Mouse (Mus musculus) C2C12 (cell line): ENCODE results near the gene Cib4. TPM values are rescaled to one million over a fixed set of nuclear protein-coding genes. Genes with fewer than 3 reads are reported as not detected.

Source experiments
- H3K27me3 ChIP-seq: one replicate; pipeline ENCODE4 v1.6.1; 2011; ENCODE audit not compliant: control insufficient read depth, insufficient read depth, insufficient read length
- H3K36me3 ChIP-seq: one replicate; pipeline ENCODE4 v1.6.1; 2011; ENCODE audit not compliant: control insufficient read depth, insufficient read depth
- H3K4me3 ChIP-seq: one replicate; pipeline ENCODE4 v1.5.1; 2011; ENCODE audit warnings: mild to moderate bottlenecking, control low read depth; ENCODE audit not compliant: poor library complexity, insufficient read depth, severe bottlenecking
- H3K79me2 ChIP-seq: one replicate; pipeline ENCODE4 v1.6.1; 2011; ENCODE audit not compliant: control insufficient read depth, insufficient read depth
- H3K79me3 ChIP-seq: one replicate; pipeline ENCODE4 v1.6.1; 2011; ENCODE audit warnings: low read depth, control low read depth
- H3ac ChIP-seq: one replicate; pipeline ENCODE3; 2011; ENCODE audit warnings: low read depth; ENCODE audit not compliant: control insufficient read depth, insufficient read length
- CEBPB ChIP-seq: IDR thresholded peaks from one replicate; pipeline ENCODE4 v1.6.1; 2011; ENCODE audit warnings: low read depth, mild to moderate bottlenecking, control low read depth, moderate library complexity
- CTCF ChIP-seq: IDR thresholded peaks from one replicate; pipeline ENCODE4 v1.5.1; 2011; ENCODE audit not compliant: control insufficient read depth, insufficient read depth, insufficient read length
- FOSL1 ChIP-seq: IDR thresholded peaks from one replicate; pipeline ENCODE4 v1.8.0; 2011; ENCODE audit warnings: mild to moderate bottlenecking, low read length; ENCODE audit not compliant: poor library complexity, insufficient read depth, severe bottlenecking
- MAX ChIP-seq: IDR thresholded peaks from one replicate; pipeline ENCODE4 v1.6.1; 2011; ENCODE audit warnings: mild to moderate bottlenecking, control low read depth
- MYOD1 ChIP-seq: IDR thresholded peaks from one replicate; pipeline ENCODE4 v1.6.1; 2011; ENCODE audit warnings: low read depth; ENCODE audit not compliant: control insufficient read depth, insufficient read length
- MYOG ChIP-seq: IDR thresholded peaks from one replicate; pipeline ENCODE4 v1.6.1; 2011; ENCODE audit not compliant: control insufficient read depth, insufficient read length; ENCODE audit errors: extremely low read depth
- USF1 ChIP-seq: IDR thresholded peaks from one replicate; pipeline ENCODE4 v1.6.1; 2011; ENCODE audit warnings: low read depth, mild to moderate bottlenecking, control low read depth, moderate library complexity
- polyA plus RNA-seq: library from polyadenylated mRNA; unstranded; fragments of >200 nt; fragmentation: generic; extraction: Trizol; gene quantifications from one replicate; pipeline ENCODE4 v1.2.1, GENCODE M21; 2012; ENCODE audit warnings: missing spikeins

The Cib4 gene
- polyA plus RNA-seq, 1 experiment: not detected

GRCm38 (mm10) chr5:30442196-30442595, 103.4 kb downstream of the Cib4 start:
- H3K36me3 ChIP-seq: no peaks in the 10 kb centered on the region
- H3K27me3 ChIP-seq: peaks cover 52% of the 10 kb centered on the region
- H3K79me3 ChIP-seq: no peaks in the 10 kb centered on the region
- no peak overlapping the region for H3ac ChIP-seq
- H3K4me3 ChIP-seq: no peak overlapping the region
- TF ChIP-seq MYOD1 (no peak), FOSL1 (no peak), CEBPB (no peak), MAX (no peak), USF1 (no peak), MYOG (no peak), CTCF (no peak)
- H3K79me2 ChIP-seq: no peaks in the 10 kb centered on the region

GRCm38 (mm10) chr5:30440308-30440906, 105.2 kb downstream of the Cib4 start:
- no peak overlapping the region for H3K4me3 ChIP-seq
- H3K36me3 ChIP-seq: no peaks in the 10 kb centered on the region
- no peaks in the 10 kb centered on the region for H3K79me3 ChIP-seq
- TF ChIP-seq CTCF: no peak
- TF ChIP-seq MAX: no peak
- TF ChIP-seq MYOG: no peak
- no peak for TF ChIP-seq FOSL1
- no peak for TF ChIP-seq MYOD1
- TF ChIP-seq USF1: no peak
- no peak for TF ChIP-seq CEBPB
- H3K79me2 ChIP-seq: no peaks in the 10 kb centered on the region
- H3K27me3 ChIP-seq: peaks cover 58% of the 10 kb centered on the region
- no peak overlapping the region for H3ac ChIP-seq

GRCm38 (mm10) chr5:30438931-30439330, 106.7 kb downstream of the Cib4 start:
- TF ChIP-seq CTCF (no peak), USF1 (no peak), CEBPB (no peak), MYOG (no peak), FOSL1 (no peak), MAX (no peak), MYOD1 (no peak)
- Histone ChIP-seq H3ac (no peak overlapping the region), H3K4me3 (no peak overlapping the region), H3K27me3 (peaks cover 57% of the 10 kb centered on the region), H3K36me3 (no peaks in the 10 kb centered on the region), H3K79me2 (no peaks in the 10 kb centered on the region), H3K79me3 (no peaks in the 10 kb centered on the region)

Other genes starting within 250 kb of the Cib4 start
- not detected for gene Otof, start 83.9 kb downstream of the Cib4 start, polyA plus RNA-seq
- gene 1700001C02Rik, start 79.8 kb downstream of the Cib4 start, polyA plus RNA-seq: not detected
- gene Kcnk3, start 42.3 kb upstream of the Cib4 start, polyA plus RNA-seq: not detected
- gene Slc35f6, start 102.1 kb upstream of the Cib4 start, polyA plus RNA-seq: 24.9 TPM
- 185 TPM for gene Cenpa, start 120.9 kb upstream of the Cib4 start, polyA plus RNA-seq
- gene Dpysl5, start 165.7 kb upstream of the Cib4 start, polyA plus RNA-seq: 0.01 TPM